Mouse (Mus musculus): Measurements from ENCODE around the gene Dapk1. TPM values are rescaled to one million over a fixed set of nuclear protein-coding genes. Genes with fewer than 3 reads are reported as not detected.

Dapk1 gene
- polyA plus RNA-seq, 1 experiment from 2014 or later: 9.6 TPM

- no peak for DNase-seq (ENCODE audit: low spot score)
Observed at GRCm38 (mm10) chr13:60809690-60810089, 207.9 kb downstream of the Dapk1 start.

GRCm38 (mm10) chr13:60812768-60813167, 211.0 kb downstream of the Dapk1 start:
- DNase-seq (ENCODE audit: low spot score): no peak

Other genes starting within 250 kb of the Dapk1 start
- not detected in 2 replicates for gene BC051665, start 184.4 kb downstream of the Dapk1 start, polyA plus RNA-seq (2015; fragmentation: Nextera tagmentation; extraction: Ambion mirVana)
- gene Ctsll3, start 200.9 kb downstream of the Dapk1 start, polyA plus RNA-seq (2015; fragmentation: Nextera tagmentation; extraction: Ambion mirVana): not detected in 2 replicates